Mouse (Mus musculus): Measurements from ENCODE around the gene Mdga1. TPM values are rescaled to one million over a fixed set of nuclear protein-coding genes. Genes with fewer than 3 reads are reported as not detected.

Mdga1 gene
- polyA plus RNA-seq, 1 experiment from 2014 or later = 10.6 TPM

- Histone ChIP-seq H3K27me3 (ENCODE audit: control insufficient read depth, insufficient read depth, low read length) (no peaks in the 10 kb centered on the region), H3K9me3 (ENCODE audit: control insufficient read depth, low read length) (no peaks in the 10 kb centered on the region), H3K36me3 (ENCODE audit: control insufficient read depth, insufficient read depth, low read length) (no peaks in the 10 kb centered on the region), H3K4me2 (ENCODE audit: low read depth, low read length) (no peak overlapping the region), H3K4me3 (ENCODE audit: low read depth, low read length) (no peak overlapping the region), H3K27ac (ENCODE audit: low read depth, low read length) (peak overlapping the region; percentile 63), H3K9ac (replicated peaks; ENCODE audit: low read depth, low read length) (no peak overlapping the region), H3K4me1 (ENCODE audit: control insufficient read depth, insufficient read depth, low read length) (peaks cover 7% of the 10 kb centered on the region; the same call in 1 of the 2 replicates)
- peak; percentile 44; the same call in 1 of the 2 replicates for ATAC-seq (ENCODE audit: low read depth)
- WGBS = 70% methylated on average over 3 of the region's 3 CpGs
These were observed 50.4 kb downstream of the Mdga1 start for GRCm38 (mm10) chr17:29919552-29919920.

- peak; percentile 84 for ATAC-seq (ENCODE audit: low read depth)
These were observed 50.9 kb downstream of the Mdga1 start for GRCm38 (mm10) chr17:29918791-29919551.

GRCm38 (mm10) chr17:29916968-29917367, 52.9 kb downstream of the Mdga1 start:
- ATAC-seq (ENCODE audit: low read depth) = no peak

More at GRCm38 (mm10) chr17:29918791-29919551, 50.9 kb downstream of the Mdga1 start:
- no peaks in the 10 kb centered on the region for H3K36me3 ChIP-seq (ENCODE audit: control insufficient read depth, insufficient read depth, low read length)
- 32% methylated on average over 13 of the region's 13 CpGs for WGBS
- peaks cover 7% of the 10 kb centered on the region; the same call in 1 of the 2 replicates for H3K4me1 ChIP-seq (ENCODE audit: control insufficient read depth, insufficient read depth, low read length)
- no peaks in the 10 kb centered on the region for H3K27me3 ChIP-seq (ENCODE audit: control insufficient read depth, insufficient read depth, low read length)
- no peaks in the 10 kb centered on the region for H3K9me3 ChIP-seq (ENCODE audit: control insufficient read depth, low read length)
- H3K4me3 ChIP-seq (ENCODE audit: low read depth, low read length) = no peak overlapping the region
- H3K27ac ChIP-seq (ENCODE audit: low read depth, low read length) = peak overlapping the region; percentile 63
- H3K9ac ChIP-seq (replicated peaks; ENCODE audit: low read depth, low read length) = no peak overlapping the region
- no peak overlapping the region for H3K4me2 ChIP-seq (ENCODE audit: low read depth, low read length)

GRCm38 (mm10) chr17:29915820-29916219, 54.1 kb downstream of the Mdga1 start:
- no peak for ATAC-seq (ENCODE audit: low read depth)
- 47% methylated on average over 10 of the region's 10 CpGs for WGBS
- Histone ChIP-seq H3K27me3 (ENCODE audit: control insufficient read depth, insufficient read depth, low read length) (no peaks in the 10 kb centered on the region), H3K27ac (ENCODE audit: low read depth, low read length) (no peak overlapping the region), H3K9me3 (ENCODE audit: control insufficient read depth, low read length) (no peaks in the 10 kb centered on the region), H3K9ac (replicated peaks; ENCODE audit: low read depth, low read length) (no peak overlapping the region), H3K36me3 (ENCODE audit: control insufficient read depth, insufficient read depth, low read length) (no peaks in the 10 kb centered on the region), H3K4me3 (ENCODE audit: low read depth, low read length) (no peak overlapping the region), H3K4me1 (ENCODE audit: control insufficient read depth, insufficient read depth, low read length) (peaks cover 7% of the 10 kb centered on the region; the same call in 1 of the 2 replicates), H3K4me2 (ENCODE audit: low read depth, low read length) (no peak overlapping the region)

More at GRCm38 (mm10) chr17:29916968-29917367, 52.9 kb downstream of the Mdga1 start:
- Histone ChIP-seq H3K27me3 (ENCODE audit: control insufficient read depth, insufficient read depth, low read length) (no peaks in the 10 kb centered on the region), H3K4me1 (ENCODE audit: control insufficient read depth, insufficient read depth, low read length) (peaks cover 7% of the 10 kb centered on the region; the same call in 1 of the 2 replicates), H3K4me2 (ENCODE audit: low read depth, low read length) (no peak overlapping the region), H3K27ac (ENCODE audit: low read depth, low read length) (no peak overlapping the region), H3K36me3 (ENCODE audit: control insufficient read depth, insufficient read depth, low read length) (no peaks in the 10 kb centered on the region), H3K9ac (replicated peaks; ENCODE audit: low read depth, low read length) (no peak overlapping the region), H3K4me3 (ENCODE audit: low read depth, low read length) (no peak overlapping the region), H3K9me3 (ENCODE audit: control insufficient read depth, low read length) (no peaks in the 10 kb centered on the region)
- WGBS = 19% methylated on average over 3 of the region's 3 CpGs

- Histone ChIP-seq H3K36me3 (ENCODE audit: control insufficient read depth, insufficient read depth, low read length) (no peaks in the 10 kb centered on the region), H3K9ac (replicated peaks; ENCODE audit: low read depth, low read length) (no peak overlapping the region), H3K27ac (ENCODE audit: low read depth, low read length) (no peak overlapping the region), H3K4me3 (ENCODE audit: low read depth, low read length) (no peak overlapping the region), H3K4me2 (ENCODE audit: low read depth, low read length) (no peak overlapping the region), H3K9me3 (ENCODE audit: control insufficient read depth, low read length) (no peaks in the 10 kb centered on the region), H3K27me3 (ENCODE audit: control insufficient read depth, insufficient read depth, low read length) (no peaks in the 10 kb centered on the region), H3K4me1 (ENCODE audit: control insufficient read depth, insufficient read depth, low read length) (no peaks in the 10 kb centered on the region)
- WGBS = 90% methylated on average over 16 of the region's 16 CpGs
- ATAC-seq (ENCODE audit: low read depth) = no peak
These were observed 56.5 kb downstream of the Mdga1 start for GRCm38 (mm10) chr17:29913301-29913965.

- Histone ChIP-seq H3K4me3 (ENCODE audit: low read depth, low read length) (no peak overlapping the region), H3K4me2 (ENCODE audit: low read depth, low read length) (no peak overlapping the region), H3K9ac (replicated peaks; ENCODE audit: low read depth, low read length) (0 out of 2 replicates have a peak overlapping the region, but pooled peaks have one; percentile 21), H3K27me3 (ENCODE audit: control insufficient read depth, insufficient read depth, low read length) (no peaks in the 10 kb centered on the region), H3K36me3 (ENCODE audit: control insufficient read depth, insufficient read depth, low read length) (no peaks in the 10 kb centered on the region), H3K27ac (ENCODE audit: low read depth, low read length) (no peak overlapping the region), H3K9me3 (ENCODE audit: control insufficient read depth, low read length) (no peaks in the 10 kb centered on the region), H3K4me1 (ENCODE audit: control insufficient read depth, insufficient read depth, low read length) (no peaks in the 10 kb centered on the region)
- ATAC-seq (ENCODE audit: low read depth) = no peak
- WGBS = 71% methylated on average over 5 of the region's 5 CpGs
These were observed 57.2 kb downstream of the Mdga1 start for GRCm38 (mm10) chr17:29912733-29913132.

- H3K9me3 ChIP-seq (ENCODE audit: control insufficient read depth, low read length) = no peaks in the 10 kb centered on the region
- WGBS = 91% methylated on average over 7 of the region's 7 CpGs
- no peak overlapping the region for H3K9ac ChIP-seq (replicated peaks; ENCODE audit: low read depth, low read length)
- H3K4me2 ChIP-seq (ENCODE audit: low read depth, low read length) = no peak overlapping the region
- H3K4me1 ChIP-seq (ENCODE audit: control insufficient read depth, insufficient read depth, low read length) = no peaks in the 10 kb centered on the region
- no peak overlapping the region for H3K4me3 ChIP-seq (ENCODE audit: low read depth, low read length)
- no peak for ATAC-seq (ENCODE audit: low read depth)
- no peak overlapping the region for H3K27ac ChIP-seq (ENCODE audit: low read depth, low read length)
- no peaks in the 10 kb centered on the region for H3K36me3 ChIP-seq (ENCODE audit: control insufficient read depth, insufficient read depth, low read length)
- H3K27me3 ChIP-seq (ENCODE audit: control insufficient read depth, insufficient read depth, low read length) = no peaks in the 10 kb centered on the region
These were observed 60.9 kb downstream of the Mdga1 start for GRCm38 (mm10) chr17:29909031-29909430.

GRCm38 (mm10) chr17:29904694-29905093, 65.2 kb downstream of the Mdga1 start:
- 64% methylated on average over 5 of the region's 5 CpGs for WGBS
- ATAC-seq (ENCODE audit: low read depth) = no peak

More at GRCm38 (mm10) chr17:29904694-29905093, 65.2 kb downstream of the Mdga1 start:
- Histone ChIP-seq H3K27ac (ENCODE audit: low read depth, low read length) (no peak overlapping the region), H3K4me2 (ENCODE audit: low read depth, low read length) (no peak overlapping the region), H3K4me1 (ENCODE audit: control insufficient read depth, insufficient read depth, low read length) (0 out of 2 replicates have a peak, but pooled peaks cover 3% of the 10 kb centered on the region), H3K36me3 (ENCODE audit: control insufficient read depth, insufficient read depth, low read length) (no peaks in the 10 kb centered on the region), H3K4me3 (ENCODE audit: low read depth, low read length) (no peak overlapping the region), H3K9me3 (ENCODE audit: control insufficient read depth, low read length) (no peaks in the 10 kb centered on the region), H3K9ac (replicated peaks; ENCODE audit: low read depth, low read length) (no peak overlapping the region), H3K27me3 (ENCODE audit: control insufficient read depth, insufficient read depth, low read length) (no peaks in the 10 kb centered on the region)

All from neural tube, embryonic 14.5 days (tissue).